Mouse (Mus musculus) hematopoietic stem cell, adult 5-6 weeks (primary cell): ENCODE measurements around the gene Telo2. TPM values are rescaled to one million over a fixed set of nuclear protein-coding genes. Genes with fewer than 3 reads are reported as not detected.

Source experiments
- ATAC-seq, 2 experiments: fragments of 125-278 bp in 1 of 2; replicated peaks in 1 of 2; 2 replicates each; pipeline ENCODE4 v1.8.0; 2016 to 2017; ENCODE audit warnings: inconsistent platforms in 2 of 2, mild to moderate bottlenecking in 2 of 2, moderate number of reproducible peaks in 2 of 2, low read depth in 1 of 2, moderate TSS enrichment in 1 of 2; ENCODE audit not compliant: low FRiP score in 2 of 2, poor library complexity in 2 of 2, severe bottlenecking in 2 of 2, insufficient read depth in 1 of 2, low TSS enrichment in 1 of 2
- total RNA-seq: library from RNA; stranded (forward); fragments of 172-1452, 232-1000 nt; gene quantifications from 2 replicates; pipeline ENCODE4 v1.2.3, GENCODE M21; 2017

Telo2 gene
- total RNA-seq, 1 experiment from 2014 or later = 28.7 TPM

DNA sequence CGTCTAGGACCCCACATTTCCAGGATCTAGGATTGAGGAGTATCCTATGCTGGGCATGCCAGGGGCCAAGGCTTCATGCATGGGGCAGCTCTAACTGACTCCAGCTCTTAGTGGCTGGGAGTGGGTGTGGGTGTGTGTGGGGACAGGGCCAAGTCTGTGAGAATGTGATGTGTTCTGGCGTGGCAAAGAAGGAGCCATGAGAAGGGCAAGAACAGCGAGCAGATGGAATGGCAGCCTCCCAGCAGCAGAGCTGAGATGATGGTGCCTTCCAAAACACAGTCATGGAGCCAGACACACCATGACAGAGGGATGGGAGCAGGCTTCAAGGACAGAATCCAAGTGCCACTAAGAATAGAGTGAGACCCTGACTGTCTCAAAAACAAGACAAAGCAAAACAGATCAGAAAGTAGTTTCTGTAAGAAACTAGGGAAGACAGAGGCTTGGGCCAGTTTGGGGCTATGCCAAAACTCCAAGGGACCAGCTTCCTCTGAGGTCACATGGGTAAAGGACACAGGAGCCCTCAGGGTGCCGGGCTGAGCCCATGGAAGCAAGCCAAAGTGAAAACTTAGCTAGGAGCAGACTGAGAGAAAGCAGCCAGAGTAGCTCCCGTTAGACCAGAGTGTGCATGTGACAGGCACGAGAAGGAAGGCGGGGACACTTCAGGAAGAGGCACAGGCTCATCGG lies 3.9 kb downstream of the Telo2 start:
- ATAC-seq = no peak

GRCm38 (mm10) chr17:25111220-25111619 lies 4.5 kb downstream of the Telo2 start:
- no peak for ATAC-seq

- ATAC-seq = no peak
Observed at GRCm38 (mm10) chr17:25110590-25110989, 5.2 kb downstream of the Telo2 start.

GRCm38 (mm10) chr17:25109578-25109977 lies 6.2 kb downstream of the Telo2 start:
- peak; percentile 37 to 67; a peak in 2 of 4 replicates for ATAC-seq

GRCm38 (mm10) chr17:25107786-25108185 lies 8.0 kb downstream of the Telo2 start:
- no peak for ATAC-seq

DNA sequence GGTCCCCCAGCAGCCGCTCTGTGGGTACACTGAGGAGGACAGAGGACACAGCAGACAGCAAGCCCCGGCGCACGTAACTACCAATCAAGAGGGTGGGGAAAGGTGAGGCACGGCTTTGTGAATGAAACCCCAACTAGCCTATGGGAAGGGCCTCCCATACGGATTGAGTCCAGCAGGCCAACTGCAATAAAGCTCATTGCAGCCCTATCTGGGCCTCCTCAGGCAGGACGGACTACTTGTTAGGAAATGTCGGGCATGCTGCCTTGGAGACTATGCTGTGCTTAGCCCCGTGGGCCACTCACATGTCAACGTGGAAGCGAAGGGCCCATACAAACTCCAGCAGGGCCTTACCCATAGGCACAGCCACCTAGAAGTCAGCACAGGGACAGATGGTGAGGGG lies 14.4 kb downstream of the Telo2 start:
- ATAC-seq = no peak

DNA sequence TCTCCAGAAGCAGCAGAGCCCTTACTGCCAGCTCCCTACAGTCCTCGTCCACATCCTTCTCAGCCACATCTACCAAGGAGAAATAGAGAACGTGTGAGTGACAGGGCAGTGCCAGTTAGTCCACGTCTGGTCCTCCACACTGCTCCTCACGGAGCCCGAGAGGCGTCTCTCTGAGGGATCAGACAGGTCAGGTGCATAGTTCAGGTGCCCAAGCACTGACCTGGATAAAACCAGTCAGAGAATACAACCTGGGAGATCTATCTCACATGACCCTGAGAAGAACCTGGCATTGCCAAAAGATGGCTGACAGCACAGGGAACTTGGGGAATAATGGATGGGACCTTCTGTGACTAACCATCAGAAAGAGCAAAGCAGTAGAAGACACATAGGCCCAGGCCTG lies 15.7 kb downstream of the Telo2 start:
- no peak for ATAC-seq

GRCm38 (mm10) chr17:25096221-25096620 lies 19.5 kb downstream of the Telo2 start:
- no peak for ATAC-seq

- ATAC-seq = no peak
Observed at GRCm38 (mm10) chr17:25090450-25090849, 25.3 kb downstream of the Telo2 start.

DNA sequence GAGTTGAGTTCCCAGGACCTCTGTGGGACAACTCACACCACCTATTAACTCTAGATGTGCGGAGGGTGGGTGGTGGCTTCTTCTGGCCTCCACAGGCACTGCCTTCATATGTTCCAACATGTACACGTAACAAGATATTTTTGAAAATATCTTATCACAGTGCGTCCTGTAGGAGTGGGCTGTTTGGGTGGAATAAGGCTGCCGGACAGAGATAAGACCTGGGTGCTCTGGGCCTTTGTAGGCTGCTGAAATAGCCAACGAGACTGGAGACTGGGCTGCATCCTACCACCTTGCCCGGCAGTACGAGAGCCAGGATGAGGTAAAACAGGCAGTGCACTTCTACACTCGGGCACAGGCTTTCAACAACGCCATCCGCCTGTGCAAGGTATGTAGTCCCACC lies 26.6 kb downstream of the Telo2 start:
- no peak for ATAC-seq

- ATAC-seq = no peak
Observed at GRCm38 (mm10) chr17:25086724-25087123, 29.0 kb downstream of the Telo2 start.

- ATAC-seq = no peak
Observed at GRCm38 (mm10) chr17:25084835-25085385, 30.9 kb downstream of the Telo2 start.

DNA sequence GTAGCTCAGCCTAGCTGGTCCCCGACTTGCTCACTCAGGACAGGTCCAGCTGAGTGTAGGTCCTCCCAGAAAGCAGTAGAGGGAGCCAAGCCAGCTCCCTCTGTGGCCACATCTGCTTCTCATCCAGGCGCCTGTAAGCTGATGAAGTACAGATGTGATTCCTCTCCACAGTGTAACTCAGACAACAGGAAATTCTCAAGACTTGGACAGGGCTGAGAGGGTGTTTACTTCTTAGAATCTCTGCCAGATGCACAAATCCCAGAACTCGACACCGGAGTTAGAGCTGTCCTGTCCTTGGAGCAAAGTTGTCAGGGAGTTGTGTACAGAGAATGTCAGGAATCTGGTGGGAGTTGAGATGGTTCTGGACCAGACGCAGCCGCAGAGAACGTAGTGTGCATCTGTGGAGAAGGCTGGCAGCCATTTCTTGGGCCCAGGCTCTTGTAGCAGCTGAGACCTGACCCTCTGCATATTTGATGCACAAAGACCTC lies 32.3 kb downstream of the Telo2 start, which contains the start of gene Tmem204:
TSS of gene Tmem204 (minus strand) at position 148 of the 488 bp plus-strand sequence.
- 0 out of 4 replicates have a peak, but pooled peaks of 1 of the 2 experiments have one; percentile 14 for ATAC-seq

GRCm38 (mm10) chr17:25082887-25083286 lies 32.9 kb downstream of the Telo2 start:
- ATAC-seq = no peak

- ATAC-seq = no peak
Observed at GRCm38 (mm10) chr17:25082081-25082847, 33.5 kb downstream of the Telo2 start.

DNA sequence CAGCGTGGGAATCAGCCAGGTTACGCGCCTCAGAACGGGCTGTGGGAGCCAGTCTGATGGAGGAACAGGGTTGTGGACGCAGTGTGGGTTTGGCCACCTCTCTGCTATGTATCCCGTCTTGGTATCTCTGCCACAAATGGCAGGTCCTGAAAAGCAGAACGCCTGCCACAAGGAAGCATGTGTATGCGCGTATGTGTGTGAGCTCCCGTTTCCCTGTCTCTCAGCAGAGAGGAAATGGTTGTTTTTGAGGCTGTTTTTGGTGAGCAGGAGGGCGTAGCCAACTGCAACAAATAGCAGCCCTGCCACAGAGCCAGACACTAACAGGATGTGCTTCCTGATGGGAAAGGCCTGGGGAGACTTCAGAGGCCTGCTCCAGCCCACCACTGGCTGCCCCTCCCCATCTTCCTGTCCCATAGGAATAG lies 34.8 kb downstream of the Telo2 start:
- ATAC-seq = no peak

- no peak for ATAC-seq
Observed at GRCm38 (mm10) chr17:25080210-25080609, 35.6 kb downstream of the Telo2 start.

DNA sequence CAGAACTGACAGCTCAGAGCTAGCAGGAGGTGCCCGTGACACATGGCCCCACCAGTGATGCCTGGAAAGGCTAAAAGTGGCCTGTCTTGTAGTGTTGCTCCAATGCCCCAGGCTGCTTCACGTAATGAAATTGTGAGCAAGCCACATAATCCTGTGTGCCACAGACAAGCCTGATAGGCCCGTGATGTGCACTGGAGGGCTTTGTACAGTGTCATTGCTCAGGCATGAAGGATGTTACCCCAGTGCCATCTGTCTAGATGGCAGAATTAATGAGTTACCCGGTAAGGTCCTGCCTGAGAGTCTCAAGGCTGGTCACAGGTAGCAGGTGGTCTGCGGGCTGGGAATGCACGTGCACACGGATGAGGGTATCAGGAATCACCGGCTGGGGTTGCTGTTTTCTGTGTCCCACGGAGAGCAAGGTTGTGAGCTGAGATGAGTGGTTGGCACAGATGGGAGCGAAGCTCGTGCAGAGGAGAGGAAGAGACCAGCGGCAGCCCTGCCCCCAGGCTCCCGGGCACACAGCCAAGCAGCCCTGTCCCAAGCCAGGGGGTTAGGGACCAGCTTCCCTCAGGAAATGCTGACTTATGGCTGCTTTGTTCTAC lies 37.9 kb downstream of the Telo2 start:
- ATAC-seq = peak; percentile 33 to 66; a peak in 2 of 4 replicates
